Mouse (Mus musculus) left cerebral cortex, postnatal 36 days (tissue): ENCODE results near the gene Lamtor1. TPM values are rescaled to one million over a fixed set of nuclear protein-coding genes. Genes with fewer than 3 reads are reported as not detected.
"Not testable (repeated sequence)": the region's sequence is repeated elsewhere in the genome, so short reads cannot be mapped to it uniquely, and the experiment has no call there.

Experiments used
- DNase-seq, 2 experiments: peaks; one replicate each; pipeline ENCODE4 v3.0.0; 2021 to 2022; ENCODE audit warnings: low spot score in 2 of 2, mixed read lengths in 1 of 2
- intact Hi-C: fragments of 180-260 bp; cut with DNase I; formaldehyde crosslinking; loops from one replicate; pipeline ENCODE4 v1.15.1; 2025
- total RNA-seq, 2 experiments: library from RNA; stranded (reverse); gene quantifications; 2 replicates each; pipeline ENCODE4 v1.2.3; 2021

Lamtor1 gene
- total RNA-seq, 2 experiments from 2014 or later, result 98.0 to 105 TPM

DNA sequence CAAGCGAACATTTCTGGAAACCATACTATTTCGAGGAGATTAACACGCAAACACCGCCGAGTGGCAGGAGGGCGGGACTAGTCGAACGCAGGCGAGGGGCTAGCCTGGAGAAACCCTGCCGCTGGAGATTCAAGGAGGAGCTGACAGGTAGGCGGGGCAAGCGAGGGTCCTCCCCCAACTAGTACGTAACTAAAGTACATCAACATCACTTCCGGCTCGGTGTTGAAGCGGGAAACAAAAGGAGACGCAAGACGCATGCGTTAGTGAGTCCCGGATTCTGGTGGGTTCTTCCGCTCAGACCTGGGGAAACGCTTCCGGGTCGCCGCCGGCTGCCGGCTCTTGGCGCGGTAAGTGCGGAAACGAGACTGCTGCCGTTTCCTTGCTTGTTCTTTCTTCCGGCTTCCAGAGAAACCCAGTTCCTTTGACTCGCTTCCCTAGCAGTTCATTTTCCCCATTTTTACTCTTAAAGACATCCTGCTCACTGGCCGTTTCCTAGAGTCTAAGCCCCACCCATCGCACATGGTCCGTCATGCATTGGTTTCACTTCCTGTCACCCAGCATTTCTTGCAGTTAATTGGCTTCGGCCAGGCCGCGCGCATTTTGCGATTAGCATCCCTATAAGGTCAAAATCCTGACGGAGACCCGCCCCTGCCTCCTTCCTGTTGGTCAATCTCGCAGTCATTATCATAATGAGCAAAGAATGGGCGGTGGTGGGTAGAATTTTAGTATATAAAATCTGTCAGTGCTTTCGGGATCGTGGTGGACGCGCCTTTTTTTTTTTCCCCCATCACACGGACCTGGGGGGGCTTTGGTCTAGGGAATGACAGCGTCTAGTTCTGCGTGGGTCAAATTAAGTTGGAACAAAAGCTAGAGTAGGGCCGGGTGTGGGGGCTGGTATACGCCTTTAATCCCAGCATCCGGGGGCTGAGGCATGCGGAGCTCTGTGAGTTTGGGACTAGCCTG, 9.3 kb upstream of the Lamtor1 start:
- peak; percentile 96 to 98 for DNase-seq
- intact Hi-C loops, result loop anchor here (1.0 to 5.0 kb wide), 3 partner anchors 9 to 234 kb away; partner anchors contain the start of genes Clpb, Inppl1 and Lamtor1

DNA sequence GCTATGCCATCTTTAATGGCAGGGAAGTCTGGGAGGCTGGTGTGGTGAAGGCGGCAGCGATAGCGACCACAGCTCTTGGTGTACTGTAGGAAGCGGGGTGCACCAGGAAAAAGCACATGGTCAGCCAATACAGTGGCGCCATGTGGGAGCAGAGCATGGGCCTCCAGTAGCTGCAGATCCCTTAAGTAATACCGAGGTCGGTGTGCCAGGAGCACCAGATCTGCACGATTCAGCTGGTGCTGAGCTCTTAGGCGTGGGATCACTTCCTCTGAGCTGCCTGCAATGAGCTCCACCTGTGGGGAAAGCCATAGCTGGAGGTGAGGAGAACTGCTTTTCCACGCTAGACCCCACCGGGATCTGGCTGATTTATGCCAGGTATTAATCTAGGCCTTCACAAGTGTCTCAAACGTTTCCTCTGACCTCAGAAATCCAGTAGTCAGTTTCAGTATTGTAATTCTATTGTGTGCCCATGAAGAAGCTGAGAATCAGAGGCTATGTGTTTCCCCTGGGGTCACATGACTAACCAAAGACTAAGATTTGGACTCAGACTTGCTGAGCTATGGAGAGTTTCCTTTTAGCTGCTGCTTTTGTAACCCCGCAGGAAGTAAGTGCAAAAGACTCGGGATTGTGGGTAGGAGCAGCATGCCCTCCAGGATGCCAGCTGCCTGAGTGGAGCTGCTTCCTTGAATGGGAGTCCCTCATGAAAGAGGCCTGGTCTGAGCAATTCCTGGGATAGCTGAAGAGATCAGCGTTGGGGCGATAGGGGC, 5.2 kb upstream of the Lamtor1 start:
- intact Hi-C loops, result no loop called here

DNA sequence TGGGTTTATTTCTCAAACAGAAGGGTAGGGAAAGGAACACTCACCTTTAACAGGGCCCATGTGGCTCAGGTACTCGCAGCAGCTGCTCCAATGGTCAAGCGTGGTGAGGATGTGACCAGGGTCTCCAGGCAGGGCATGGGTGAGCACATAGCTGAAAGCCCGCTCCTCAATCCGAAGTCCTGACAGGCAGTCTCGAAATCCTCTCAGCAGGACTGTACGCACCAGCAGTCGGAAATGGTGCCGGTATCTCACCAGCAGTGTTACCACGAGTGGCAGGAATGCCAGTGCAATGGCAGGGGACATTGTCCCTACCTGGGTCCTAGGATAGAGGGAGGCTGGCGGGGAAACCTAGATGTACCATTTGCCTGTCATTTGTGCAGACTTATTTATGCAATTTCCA, 3.7 kb upstream of the Lamtor1 start:
- intact Hi-C loops, result no loop called here
- DNase-seq, result no peak

More for the DNA sequence above, 5.2 kb upstream of the Lamtor1 start:
- DNase-seq, result no peak

DNA sequence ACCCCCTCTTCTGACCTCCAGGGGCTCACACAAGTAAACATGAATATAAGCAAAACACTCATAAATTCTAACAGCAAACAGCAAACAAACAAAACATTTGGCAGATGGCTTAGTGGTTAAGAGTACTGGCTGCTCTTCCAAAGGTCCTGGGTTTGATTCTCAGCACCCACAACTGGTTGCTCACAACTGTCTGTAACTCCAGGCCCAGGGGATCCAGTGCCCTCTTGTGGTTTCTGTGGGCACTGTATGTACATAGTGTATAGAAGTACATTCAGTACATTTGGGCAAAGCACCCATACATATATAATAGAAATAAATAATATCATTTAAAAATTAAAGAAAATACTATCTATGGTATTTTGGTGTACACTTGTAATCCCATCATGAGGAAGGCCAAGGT, 2.9 kb upstream of the Lamtor1 start:
- intact Hi-C loops, result no loop called here
- no peak for DNase-seq

DNA sequence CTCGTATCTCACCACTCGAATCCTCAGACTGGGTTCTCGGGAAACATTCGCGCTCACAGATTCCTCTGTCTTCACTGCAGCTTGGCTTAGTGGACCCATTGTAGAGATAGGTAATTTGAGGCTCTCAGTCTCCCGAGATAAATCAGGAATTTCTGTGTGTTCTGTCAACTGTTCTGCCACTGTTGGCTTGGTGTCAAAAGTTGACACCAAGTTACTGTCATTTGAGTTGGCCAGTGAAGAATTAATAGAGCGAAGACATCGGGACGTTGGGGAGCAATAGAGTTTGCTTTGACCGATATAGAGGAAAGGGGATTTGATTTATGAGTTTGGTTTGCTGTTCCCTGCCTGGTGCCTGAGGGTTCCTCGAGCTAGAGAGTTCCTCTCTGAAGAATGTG, 580 bp downstream of the Lamtor1 start, which contains the start of gene Tomt:
TSS of gene Tomt (minus strand) at position 73 of the 395 bp plus-strand sequence.
- intact Hi-C loops, result loop anchor here (1.0 kb wide), 1 partner anchor 27 kb away; the partner anchor contains the start of gene Lrrc51
- DNase-seq, result no peak

DNA sequence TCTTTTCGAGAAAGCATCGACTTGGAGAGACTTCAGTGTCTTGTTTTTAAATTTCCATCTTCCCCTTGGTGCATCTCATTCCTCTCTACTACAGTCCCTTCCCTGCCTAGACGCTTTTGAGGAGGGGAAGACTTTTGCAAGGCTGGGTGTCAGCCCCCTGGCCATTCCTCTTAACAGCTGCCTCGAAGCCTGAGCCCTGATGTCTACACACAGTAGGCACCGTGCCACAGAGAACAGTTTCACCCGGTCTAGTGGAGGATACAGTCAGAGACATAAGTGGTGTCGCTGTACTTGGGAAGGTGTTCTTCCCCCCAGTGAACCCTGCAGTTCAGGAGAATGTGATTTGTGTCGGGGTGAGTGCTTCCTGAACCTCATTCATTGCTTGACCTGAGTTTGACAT, 992 bp downstream of the Lamtor1 start:
- intact Hi-C loops, result loop anchor here (1.0 kb wide), 1 partner anchor 27 kb away; the partner anchor contains the start of gene Lrrc51

DNA sequence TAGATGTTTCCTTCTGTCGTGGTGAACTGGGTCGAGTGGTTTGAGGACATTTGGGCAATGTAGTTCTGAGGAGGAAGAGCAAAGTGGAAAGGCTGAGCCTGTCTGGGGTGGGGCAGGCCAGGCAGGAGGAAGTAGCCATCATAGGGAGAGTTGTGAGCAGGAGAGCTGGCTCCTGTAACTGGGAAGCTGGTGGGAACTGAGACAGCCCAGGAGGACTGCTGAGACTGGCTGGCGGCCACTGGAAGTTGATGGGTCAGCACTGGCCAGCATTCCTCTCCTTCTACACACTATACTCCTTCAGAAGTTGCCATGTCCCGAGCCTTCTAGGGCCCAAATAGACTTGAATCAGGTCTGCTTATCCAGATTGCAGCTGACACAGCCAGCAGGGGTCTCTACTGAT, 2.7 kb downstream of the Lamtor1 start:
- intact Hi-C loops, result no loop called here
- DNase-seq, result no peak

More for the DNA sequence above, 992 bp downstream of the Lamtor1 start:
- DNase-seq, result no peak

DNA sequence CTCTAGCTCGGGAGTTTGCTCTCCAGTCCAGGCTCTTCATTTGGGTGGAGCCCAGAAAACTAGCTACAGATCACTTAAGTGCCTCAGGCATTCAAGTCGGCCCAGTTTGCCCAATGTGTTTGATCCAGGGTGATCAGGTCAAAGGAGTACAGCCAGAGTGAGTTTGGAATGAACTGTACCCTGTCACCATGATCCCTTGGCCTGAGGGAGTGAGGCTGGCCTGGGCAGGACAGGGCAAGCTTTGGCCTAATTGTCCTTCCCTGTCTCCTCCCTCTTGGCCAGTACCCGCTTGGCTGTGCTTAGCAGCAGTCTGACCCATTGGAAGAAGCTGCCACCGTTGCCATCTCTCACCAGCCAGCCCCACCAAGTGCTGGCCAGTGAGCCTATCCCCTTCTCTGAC, 4.4 kb downstream of the Lamtor1 start:
- intact Hi-C loops, result no loop called here
- DNase-seq, result no peak

DNA sequence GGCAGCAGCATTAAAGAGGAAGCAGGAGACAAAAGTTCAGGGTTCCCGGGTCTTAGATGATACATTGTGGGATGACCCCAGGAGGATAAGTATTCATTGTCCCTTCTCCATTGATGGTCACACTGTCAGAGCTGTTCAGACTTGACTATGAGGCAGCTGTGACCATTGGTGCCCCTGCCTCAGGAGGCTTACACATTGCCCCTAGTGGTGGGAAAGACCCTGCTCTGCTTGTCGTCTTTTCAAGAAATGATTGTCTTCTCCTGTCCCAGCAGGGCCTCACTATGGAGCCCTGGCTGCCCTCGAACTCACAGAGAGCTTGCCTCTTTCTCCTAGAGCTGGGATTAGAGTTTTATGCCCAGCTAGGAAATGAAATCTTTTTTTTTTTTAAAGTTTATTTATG, 6.3 kb downstream of the Lamtor1 start:
- DNase-seq, result no peak
- intact Hi-C loops, result no loop called here

DNA sequence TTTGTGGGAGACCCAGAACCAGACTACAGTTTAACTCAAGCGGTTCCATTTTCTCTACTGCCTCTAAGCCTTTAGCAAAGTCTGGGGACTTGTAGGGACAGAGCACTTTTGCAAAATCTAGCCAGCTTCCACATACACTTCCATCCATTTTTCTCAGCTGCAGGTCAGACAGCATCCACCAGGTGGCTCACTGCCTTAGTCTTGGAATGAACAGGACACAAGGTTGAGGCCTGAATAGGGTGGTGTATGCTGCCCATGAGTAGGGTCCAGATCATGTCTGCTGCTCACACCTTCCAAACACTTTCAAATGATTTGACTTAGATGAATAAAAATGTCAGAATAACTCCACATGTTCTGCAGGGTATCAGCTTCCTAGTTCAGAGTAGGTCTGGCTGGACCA, 12.4 kb downstream of the Lamtor1 start:
- peak; percentile 30 to 59 for DNase-seq
- intact Hi-C loops, result loop anchor here (5.0 kb wide), 1 partner anchor 164 kb away; the partner anchor contains the start of gene Trpc2

DNA sequence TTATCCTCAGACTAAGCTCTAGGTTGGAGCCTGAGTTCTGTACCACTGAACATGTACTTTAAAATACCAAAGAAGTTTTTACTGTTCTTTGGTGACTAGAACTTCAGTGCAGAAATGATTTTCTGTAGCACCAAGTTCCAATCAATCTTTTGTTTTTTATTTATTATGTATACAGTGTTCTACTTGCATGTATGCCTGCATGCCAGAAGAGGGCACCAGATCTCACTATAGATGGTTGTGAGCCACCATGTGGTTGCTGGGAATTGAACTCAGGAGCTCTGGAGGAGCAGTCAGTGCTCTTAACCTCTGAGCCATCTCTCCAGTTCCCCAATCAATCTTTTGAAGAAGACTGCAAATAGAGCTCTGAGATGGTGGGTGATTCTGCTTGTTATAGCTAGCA, 20.2 kb downstream of the Lamtor1 start:
- not testable (repeated sequence) for DNase-seq

DNA sequence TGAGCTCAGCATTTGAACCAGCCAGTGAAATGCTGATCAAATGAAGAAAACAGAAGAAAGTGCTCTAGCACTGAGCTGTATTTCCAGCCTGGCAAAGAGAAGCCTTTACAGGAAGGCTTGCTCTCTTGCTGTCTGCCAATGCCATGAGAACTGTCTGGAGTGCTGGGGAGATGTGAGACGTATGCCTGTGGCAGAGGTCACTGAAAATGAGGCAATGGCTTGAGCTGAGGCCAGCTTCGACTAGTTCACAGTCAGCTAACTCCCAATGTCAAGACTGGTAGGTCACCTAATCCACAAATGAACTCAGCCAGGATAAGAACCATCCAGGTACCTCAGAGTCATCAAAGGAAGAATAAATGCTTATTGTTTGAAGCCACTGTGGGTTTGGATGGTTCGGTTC, 22.4 kb downstream of the Lamtor1 start:
- DNase-seq, result no peak
- intact Hi-C loops, result no loop called here

More for the DNA sequence above, 20.2 kb downstream of the Lamtor1 start:
- intact Hi-C loops, result not testable (repeated sequence)

DNA sequence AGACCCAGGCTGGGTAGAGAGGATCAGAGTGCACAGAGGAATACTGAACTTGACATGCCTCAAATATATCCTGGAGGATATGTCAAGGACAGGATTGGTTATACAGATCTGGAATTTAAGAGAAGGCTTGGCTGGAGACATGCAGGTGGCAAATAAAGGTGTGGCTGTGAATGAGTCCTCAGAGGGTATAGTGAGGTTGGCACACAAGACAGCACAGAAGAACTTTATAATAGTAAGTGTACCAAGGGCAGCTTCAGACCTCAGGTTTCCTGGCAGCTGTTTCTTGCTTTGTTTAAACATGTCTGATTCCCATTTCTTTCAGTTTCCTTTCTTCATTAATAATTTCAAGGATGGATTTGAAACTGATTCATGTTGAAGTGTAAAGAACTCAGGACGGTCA, 26.8 kb downstream of the Lamtor1 start:
- intact Hi-C loops, result loop anchor here (5.0 kb wide), 1 partner anchor 35 kb away; no protein-coding TSS in a partner anchor
- no peak for DNase-seq

DNA sequence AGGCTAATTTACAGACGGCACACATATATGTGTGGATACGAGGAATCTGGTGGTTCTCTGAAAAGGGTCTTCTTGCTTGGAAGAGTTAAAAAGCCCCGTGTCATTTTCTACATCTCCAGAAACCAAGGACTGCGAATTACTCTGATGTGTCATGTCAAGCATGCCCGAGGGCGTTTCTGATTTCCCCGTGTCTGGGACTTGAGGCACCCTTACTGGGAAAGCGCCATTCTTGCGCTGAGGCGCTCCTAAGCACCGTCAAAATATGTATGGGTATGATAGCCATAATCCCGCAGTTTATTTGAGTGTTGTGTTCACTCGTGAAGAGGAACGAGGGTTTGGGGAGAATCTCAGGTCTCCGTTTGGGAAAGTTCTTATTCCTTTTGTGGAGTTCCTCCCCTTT, 27.6 kb downstream of the Lamtor1 start:
- intact Hi-C loops, result loop anchor here (1.0 to 5.0 kb wide), 2 partner anchors 27 to 34 kb away; partner anchors contain the start of gene Tomt
- DNase-seq, result no peak

DNA sequence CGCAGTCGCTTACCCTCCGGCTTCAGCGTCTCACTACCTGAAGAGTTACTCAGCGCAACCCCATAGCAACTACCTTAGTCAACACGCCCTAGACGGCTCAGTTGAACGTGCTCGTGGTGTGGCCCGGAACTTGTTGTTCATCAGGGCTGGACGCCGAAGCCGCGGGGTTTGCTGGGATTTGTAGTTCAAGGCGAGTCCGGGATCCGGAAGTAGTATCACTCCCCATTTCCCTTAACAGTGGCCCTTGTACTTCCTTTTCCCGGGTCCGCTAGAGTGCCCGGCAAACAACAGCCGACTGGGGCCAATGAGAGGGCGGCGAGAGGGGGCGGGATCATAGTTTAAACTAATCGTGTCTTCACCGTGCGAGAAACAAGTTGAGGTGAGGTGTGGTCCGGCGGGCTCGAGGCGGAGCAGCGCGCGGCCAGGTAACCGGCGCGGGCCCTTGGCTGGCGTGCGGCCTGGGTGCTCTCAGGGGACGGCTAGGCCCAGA, 28.1 kb downstream of the Lamtor1 start, which contains the start of the genes Lrrc51 and Numa1:
TSS of gene Lrrc51 (minus strand) at position 145 of the 490 bp plus-strand sequence.
TSS of gene Numa1 (plus strand) at position 361 of the 490 bp plus-strand sequence.
- intact Hi-C loops, result loop anchor here (1.0 to 5.0 kb wide), 2 partner anchors 27 to 34 kb away; partner anchors contain the start of gene Tomt
- DNase-seq, result peak; percentile 96

DNA sequence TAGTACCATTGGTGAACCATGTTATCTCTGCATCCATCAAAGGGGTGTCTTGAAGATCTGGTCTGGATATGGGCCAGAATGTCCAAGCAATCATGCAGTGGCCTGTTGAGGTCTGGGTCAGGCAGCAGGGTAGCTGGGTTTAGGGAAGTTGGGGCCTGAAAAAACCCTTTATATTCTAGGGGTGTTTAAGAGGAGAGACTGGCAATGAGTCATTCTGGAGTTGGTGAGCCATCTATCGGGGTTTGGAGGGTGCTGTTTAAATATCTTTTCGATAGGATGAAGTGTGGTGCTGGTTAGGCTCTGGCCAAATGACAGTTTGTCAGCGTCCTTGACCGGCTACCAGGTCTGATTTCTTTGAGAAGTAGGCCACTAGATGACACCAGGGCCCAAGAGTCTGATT, 30.3 kb downstream of the Lamtor1 start:
- intact Hi-C loops, result no loop called here

DNA sequence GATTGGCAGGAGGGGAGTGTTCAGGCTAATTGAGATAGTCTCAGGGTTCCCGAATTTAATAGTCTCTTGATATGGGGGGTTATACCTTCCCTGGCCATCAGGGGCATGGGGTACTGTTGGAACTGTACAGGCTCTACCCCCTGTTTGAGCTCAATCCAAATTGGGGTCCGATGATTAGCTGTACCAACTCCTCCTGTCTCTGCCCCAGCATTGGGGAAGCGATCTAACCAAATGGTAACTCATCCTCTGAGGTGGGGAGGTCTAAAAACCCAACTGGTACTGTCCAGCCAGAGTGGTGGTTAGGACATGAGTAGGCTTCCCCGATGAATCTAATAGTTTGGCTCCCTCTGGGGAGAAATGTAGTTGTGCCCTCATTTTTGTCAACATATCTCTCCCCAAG, 31.3 kb downstream of the Lamtor1 start:
- intact Hi-C loops, result no loop called here
- no peak for DNase-seq

More for the DNA sequence above, 30.3 kb downstream of the Lamtor1 start:
- no peak for DNase-seq

DNA sequence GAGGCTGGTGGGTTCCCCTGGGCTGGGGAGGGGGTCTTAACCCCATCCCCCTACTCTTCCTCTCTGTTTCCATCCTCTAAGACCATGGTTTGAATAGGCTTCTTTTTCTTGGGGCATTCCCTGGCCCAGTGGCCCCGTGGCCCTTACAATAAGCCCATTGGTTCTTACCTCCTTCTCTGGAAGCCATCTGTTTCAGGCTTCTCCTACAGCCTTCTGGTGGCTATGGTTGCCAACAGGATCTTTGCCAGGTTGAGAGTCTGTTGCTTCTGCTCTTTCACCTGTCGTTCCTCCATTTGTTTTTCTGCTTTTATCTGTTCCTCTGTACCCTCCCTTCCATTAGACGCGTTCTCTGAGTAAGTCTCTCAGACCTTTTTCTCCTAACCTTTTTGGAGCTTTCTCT, 31.9 kb downstream of the Lamtor1 start:
- peak in 1 of 2 experiments; percentile 26 for DNase-seq
- intact Hi-C loops, result no loop called here

DNA sequence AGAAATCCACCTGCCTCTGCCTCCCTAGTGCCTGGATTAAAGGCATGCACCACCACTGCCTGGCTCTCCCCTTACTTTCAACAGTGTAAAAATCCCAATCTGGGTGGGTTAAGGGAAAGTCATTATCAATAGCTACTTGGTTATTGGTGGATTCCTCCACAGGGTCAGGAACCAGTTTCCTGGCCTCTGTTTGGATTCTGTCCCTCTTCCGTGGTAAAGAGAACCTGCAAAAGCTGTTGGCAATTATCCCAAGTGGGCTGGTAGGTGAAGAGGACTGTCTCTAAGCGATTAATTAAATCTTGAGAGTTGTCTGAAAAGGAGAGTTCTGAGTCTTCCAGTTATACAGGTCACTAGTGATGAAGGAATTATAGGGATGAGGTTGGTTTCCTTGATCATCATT, 32.6 kb downstream of the Lamtor1 start:
- intact Hi-C loops, result no loop called here
- no peak for DNase-seq

DNA sequence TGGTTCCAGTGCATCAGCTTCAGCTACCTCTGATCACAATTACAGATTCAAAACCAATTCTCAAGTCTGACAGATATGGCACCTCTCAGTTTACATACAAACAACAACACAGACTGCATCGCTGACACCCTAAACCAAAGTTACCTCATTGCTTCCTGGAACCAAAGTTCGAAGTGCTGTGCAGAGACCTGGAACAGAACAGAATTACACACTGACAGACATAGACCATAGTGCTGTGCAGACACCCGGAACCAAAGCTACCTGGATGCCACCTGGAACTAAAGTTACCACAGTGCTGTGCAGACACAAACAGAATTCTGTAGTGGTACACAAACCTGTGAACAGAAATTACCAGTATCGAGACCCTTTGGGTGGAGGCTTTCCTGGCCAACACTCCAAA, 34.1 kb downstream of the Lamtor1 start:
- intact Hi-C loops, result no loop called here
- DNase-seq, result no peak
